Mouse (Mus musculus) embryonic facial prominence, embryonic 14.5 days (tissue): ENCODE measurements at regions not wholly inside any gene's neighbourhood (a gene's known extent, or its start where the extent isn't known, plus 50 kb on each side); places are given as distances from the start of the nearest gene placed in this dataset.

Experiments
- ATAC-seq: fragments of 200-750 bp; cut with Nextera tagmentation; 2 replicates; pipeline ENCODE4 v1.8.0; 2017; ENCODE audit warnings: low read depth, moderate number of reproducible peaks, moderate TSS enrichment
- DNase-seq: peaks from one replicate; pipeline ENCODE4 v3.0.0-alpha.2; 2015; ENCODE audit warnings: low spot score
- H3K27ac ChIP-seq: fragments of 300-500 bp; sonication (generic); replicated peaks from 2 replicates; pipeline ENCODE4 v1.5.1; 2014; ENCODE audit warnings: low read depth, mild to moderate bottlenecking, low read length, moderate library complexity
- H3K27me3 ChIP-seq: fragments of 300-500 bp; sonication (generic); replicated peaks from 2 replicates; pipeline ENCODE4 v1.6.1; 2014; ENCODE audit warnings: low read length; ENCODE audit not compliant: control insufficient read depth, insufficient read depth
- H3K36me3 ChIP-seq: fragments of 300-500 bp; sonication (generic); 2 replicates; pipeline ENCODE4 v1.6.1; 2014; ENCODE audit warnings: low read length, mixed read lengths; ENCODE audit not compliant: control insufficient read depth, insufficient read depth
- H3K4me1 ChIP-seq: fragments of 300-500 bp; sonication (generic); 2 replicates; pipeline ENCODE4 v1.6.1; 2014; ENCODE audit warnings: antibody characterized with exemption, low read length; ENCODE audit not compliant: control insufficient read depth, insufficient read depth
- H3K4me2 ChIP-seq: fragments of 300-500 bp; sonication (generic); 2 replicates; pipeline ENCODE4 v1.6.1; 2014; ENCODE audit warnings: low read depth, mild to moderate bottlenecking, low read length, moderate library complexity, mixed read lengths
- H3K4me3 ChIP-seq: fragments of 300-500 bp; sonication (generic); 2 replicates; pipeline ENCODE4 v1.5.1; 2014; ENCODE audit warnings: low read depth, mild to moderate bottlenecking, low read length
- H3K9ac ChIP-seq: fragments of 300-500 bp; sonication (generic); 2 replicates; pipeline ENCODE4 v1.6.1; 2014; ENCODE audit warnings: low read depth, mild to moderate bottlenecking, low read length, moderate library complexity, mixed read lengths
- H3K9me3 ChIP-seq: fragments of 300-500 bp; sonication (generic); 2 replicates; pipeline ENCODE4 v1.6.1; 2016; ENCODE audit warnings: low read length; ENCODE audit not compliant: control insufficient read depth
- WGBS: fragments of 180-500 bp; shearing (Covaris S2); extraction: QIAGEN DNeasy Blood & Tissue Kit; methylation state at CpG from one replicate; pipeline ENCODE4 v1.1.7; 2014; 5-methylcytosine and 5-hydroxymethylcytosine counted together

DNA sequence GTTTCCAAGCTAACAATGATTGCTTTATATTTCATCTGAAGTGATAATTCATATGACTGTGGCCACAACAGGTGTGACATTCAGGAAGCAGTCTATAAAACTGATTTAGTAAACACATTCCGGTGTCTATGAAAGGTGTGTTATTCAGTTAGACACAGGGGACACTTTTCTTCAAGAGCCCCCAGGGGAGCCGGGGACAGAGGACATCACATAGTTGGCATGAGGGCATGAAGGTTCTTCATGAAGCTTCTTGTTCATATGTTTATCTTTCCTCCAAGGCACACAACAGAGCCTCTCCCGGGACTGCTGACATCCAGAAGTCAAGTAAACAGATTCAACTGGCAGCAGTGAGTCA, 102.5 kb upstream of the Cpm start:
- Histone ChIP-seq H3K4me3 (no peak overlapping the region), H3K27me3 (no peaks in the 10 kb centered on the region), H3K27ac (no peak overlapping the region), H3K9me3 (no peaks in the 10 kb centered on the region), H3K4me1 (no peaks in the 10 kb centered on the region; the same call in 1 of the 2 replicates), H3K36me3 (no peaks in the 10 kb centered on the region), H3K9ac (no peak overlapping the region), H3K4me2 (no peak overlapping the region)
- DNase-seq (no peak), ATAC-seq (no peak)
- 74% methylated on average over 3 of the region's 3 CpGs for WGBS

DNA sequence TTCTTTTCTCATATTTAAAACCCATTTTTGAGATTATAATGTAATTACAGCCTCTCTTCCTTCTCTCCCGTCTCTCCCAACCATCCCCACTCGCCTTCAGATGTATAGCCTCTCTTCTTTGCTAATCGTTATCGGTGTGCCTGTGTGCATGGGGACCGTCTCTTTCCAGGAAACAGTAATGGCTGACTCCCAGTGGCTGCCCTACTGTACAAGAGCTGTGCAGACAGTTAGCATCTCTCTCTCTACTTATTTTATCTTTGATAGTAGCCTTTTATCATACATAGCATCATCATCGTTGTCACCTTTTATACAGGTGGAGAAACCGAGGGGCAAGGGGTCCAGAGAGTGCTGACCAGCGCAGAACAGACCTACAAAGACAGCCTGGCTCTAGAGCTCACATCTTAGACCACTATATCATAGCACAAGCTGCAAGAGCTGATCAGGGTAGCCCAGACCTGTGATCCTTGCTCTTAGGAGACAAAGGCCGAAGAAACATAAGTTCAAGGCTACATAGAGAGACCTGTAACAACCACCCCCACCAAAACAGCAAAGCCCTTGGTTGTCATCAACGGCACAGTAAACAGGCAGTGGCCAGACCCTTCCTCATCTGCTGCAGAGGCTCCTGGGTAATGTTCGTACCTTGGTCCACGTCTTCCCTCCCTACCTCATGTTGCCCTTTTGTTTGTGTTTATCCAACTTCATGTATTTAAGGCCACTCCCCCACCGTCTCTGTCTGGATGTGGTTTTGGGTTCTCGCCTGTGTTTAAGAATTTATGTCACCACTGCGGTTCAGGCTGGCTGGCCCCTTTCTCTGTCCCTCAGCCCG, 103.1 kb upstream of the Cpm start:
- Histone ChIP-seq H3K36me3 (no peaks in the 10 kb centered on the region), H3K9me3 (no peaks in the 10 kb centered on the region), H3K4me2 (no peak overlapping the region), H3K27me3 (no peaks in the 10 kb centered on the region), H3K4me3 (no peak overlapping the region), H3K4me1 (no peaks in the 10 kb centered on the region; the same call in 1 of the 2 replicates), H3K9ac (no peak overlapping the region), H3K27ac (no peak overlapping the region)
- no peak for DNase-seq
- ATAC-seq, result no peak
- WGBS, result 73% methylated on average over 16 of the region's 16 CpGs

DNA sequence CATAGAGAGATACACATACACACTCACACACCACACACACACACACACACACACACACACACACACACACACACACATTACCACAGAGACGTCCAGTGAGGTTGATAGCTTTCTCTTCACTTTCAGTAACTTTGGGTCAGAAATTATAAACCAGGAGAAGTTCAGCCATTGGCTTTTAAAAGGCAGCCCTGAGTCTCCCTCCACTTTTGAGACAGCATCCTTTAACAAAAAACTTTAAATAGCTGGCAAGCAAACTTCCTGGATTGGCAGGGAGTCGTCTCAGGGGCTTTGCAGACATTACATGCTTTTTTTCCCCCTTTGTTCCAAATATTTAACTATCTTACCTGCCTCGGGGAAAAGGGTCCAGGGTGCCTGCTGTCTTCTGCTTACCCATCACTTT, 103.7 kb upstream of the Cpm start:
- Histone ChIP-seq H3K4me3 (no peak overlapping the region), H3K4me1 (no peaks in the 10 kb centered on the region; the same call in 1 of the 2 replicates), H3K9me3 (no peaks in the 10 kb centered on the region), H3K27me3 (no peaks in the 10 kb centered on the region), H3K27ac (no peak overlapping the region), H3K9ac (no peak overlapping the region), H3K36me3 (no peaks in the 10 kb centered on the region), H3K4me2 (no peak overlapping the region)
- 47% methylated on average over 3 of the region's 3 CpGs for WGBS
- no peak for DNase-seq
- no peak for ATAC-seq

DNA sequence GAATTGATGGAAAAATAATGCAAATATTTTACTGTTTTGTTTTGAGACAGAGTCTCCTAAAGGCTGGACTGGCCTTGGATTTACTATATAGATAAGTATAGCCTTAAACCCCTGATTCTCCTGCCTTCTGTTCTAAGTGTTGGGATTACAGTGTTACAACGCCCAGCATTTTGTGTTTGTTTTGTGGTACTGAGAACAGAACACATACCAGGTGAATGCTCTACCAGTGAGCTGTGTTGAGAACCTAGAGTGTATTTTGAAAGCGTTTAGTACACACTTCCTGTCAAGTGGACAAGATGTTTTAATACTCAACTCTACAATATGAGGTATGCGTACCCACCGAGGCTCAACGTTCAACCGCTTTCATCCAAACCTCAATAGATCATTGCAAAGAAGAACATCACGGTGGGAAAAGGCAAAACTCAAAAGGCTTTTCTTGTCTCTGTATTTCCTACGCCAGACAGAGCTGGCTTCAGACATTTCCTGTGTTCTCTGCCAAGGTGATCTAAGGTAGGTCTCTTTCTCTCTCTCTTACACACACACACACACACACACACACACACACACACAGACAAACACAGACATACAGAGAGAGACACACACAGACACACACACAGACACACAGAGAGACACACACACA, 104.3 kb upstream of the Cpm start:
- Histone ChIP-seq H3K4me2 (no peak overlapping the region), H3K27me3 (no peaks in the 10 kb centered on the region), H3K36me3 (no peaks in the 10 kb centered on the region), H3K4me1 (no peaks in the 10 kb centered on the region; the same call in 1 of the 2 replicates), H3K4me3 (no peak overlapping the region), H3K9me3 (no peaks in the 10 kb centered on the region), H3K9ac (no peak overlapping the region), H3K27ac (no peak overlapping the region)
- ATAC-seq (no peak), DNase-seq (no peak)
- 73% methylated on average over 8 of the region's 8 CpGs for WGBS

DNA sequence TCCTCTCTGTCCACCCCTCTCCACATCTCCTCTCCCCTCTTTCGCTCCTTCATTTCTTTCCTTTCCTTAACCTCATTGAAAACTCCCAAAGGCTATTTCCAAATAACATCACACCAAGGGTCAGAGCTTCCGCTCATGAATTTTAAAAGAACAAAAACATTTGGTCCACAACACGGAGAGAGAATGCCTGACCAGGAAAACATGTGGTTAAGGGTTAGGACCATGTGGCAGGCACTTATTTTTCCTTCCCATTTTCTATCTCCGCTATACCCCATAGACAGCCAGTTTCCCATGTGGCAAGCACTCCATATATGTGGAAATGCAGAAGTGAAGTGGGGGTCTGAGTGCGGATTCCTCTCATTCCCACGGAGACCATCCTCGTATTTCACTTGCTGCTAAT, 105.2 kb upstream of the Cpm start:
- H3K27ac ChIP-seq, result no peak overlapping the region
- no peak overlapping the region for H3K9ac ChIP-seq
- 76% methylated on average over 7 of the region's 7 CpGs for WGBS
- H3K36me3 ChIP-seq, result no peaks in the 10 kb centered on the region
- H3K4me2 ChIP-seq, result no peak overlapping the region
- no peak for ATAC-seq
- H3K9me3 ChIP-seq, result no peaks in the 10 kb centered on the region
- no peak overlapping the region for H3K4me3 ChIP-seq
- no peaks in the 10 kb centered on the region for H3K27me3 ChIP-seq
- no peak for DNase-seq
- no peaks in the 10 kb centered on the region for H3K4me1 ChIP-seq

DNA sequence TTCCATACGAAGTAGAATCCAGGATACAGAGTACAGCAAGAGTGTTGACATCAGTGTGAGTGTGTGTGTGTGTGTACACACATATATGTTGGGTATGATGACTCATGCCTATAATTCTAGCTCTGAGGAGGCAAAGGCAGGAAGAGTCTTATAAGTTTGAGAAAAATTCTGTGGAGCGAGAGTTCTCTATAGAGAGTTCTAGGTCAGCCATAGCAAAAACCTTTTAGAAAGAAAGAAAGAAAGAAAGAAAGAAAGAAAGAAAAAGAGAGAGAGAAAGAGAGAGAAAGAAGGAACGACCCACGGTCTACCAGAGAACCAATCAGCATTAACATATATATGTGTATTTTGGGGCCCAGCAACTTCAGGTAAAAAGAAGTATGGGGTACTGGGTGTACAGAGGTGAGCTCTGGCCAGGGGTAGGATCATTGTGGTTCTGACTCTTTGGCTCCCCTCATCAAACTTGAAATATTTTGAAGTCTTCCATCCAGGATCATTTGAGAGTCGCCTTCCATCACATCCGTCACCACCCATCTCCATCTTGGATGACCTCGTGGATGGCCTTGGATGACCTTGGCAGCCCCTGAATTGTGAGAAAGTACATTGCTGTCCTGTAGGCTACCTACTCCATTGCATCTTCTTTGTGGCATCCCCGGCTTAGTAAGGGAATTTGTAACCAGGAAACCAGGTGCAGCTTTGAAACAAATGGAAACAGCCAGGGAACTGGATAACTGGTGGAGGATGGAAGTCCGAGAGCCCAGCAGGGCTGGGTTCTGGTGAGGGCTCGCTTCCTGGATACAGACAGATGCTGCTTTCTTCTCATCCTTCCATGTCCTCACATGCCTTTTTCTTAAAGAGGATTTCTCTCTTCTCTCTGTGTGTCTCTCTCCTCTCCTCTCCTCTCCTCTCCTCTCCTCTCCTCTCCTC, 106.1 kb upstream of the Cpm start:
- ATAC-seq, result no peak
- no peaks in the 10 kb centered on the region for H3K4me1 ChIP-seq
- no peak overlapping the region for H3K4me3 ChIP-seq
- H3K36me3 ChIP-seq, result no peaks in the 10 kb centered on the region
- no peak for DNase-seq
- no peak overlapping the region for H3K4me2 ChIP-seq
- no peak overlapping the region for H3K27ac ChIP-seq
- WGBS, result 81% methylated on average over 10 of the region's 10 CpGs
- H3K9me3 ChIP-seq, result no peaks in the 10 kb centered on the region
- H3K9ac ChIP-seq, result no peak overlapping the region
- no peaks in the 10 kb centered on the region for H3K27me3 ChIP-seq

DNA sequence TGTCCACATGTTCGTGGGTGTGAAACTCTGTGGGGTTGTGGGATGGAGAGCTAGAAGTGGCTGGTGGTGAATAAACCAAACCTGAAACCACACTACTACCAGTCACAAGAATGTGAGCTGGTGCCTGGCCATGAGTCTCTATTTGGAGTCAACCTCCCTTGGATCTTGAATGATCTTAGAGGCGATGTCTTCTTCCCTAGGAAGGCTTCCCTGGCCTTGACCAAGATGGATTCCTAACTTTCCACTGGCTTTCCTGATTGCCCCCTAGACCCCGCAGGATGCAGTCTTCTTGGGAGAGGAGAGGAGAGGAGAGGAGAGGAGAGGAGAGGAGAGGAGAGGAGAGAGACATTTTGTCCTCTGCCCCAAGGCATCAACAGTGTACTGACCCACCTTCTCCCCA, 106.9 kb upstream of the Cpm start:
- H3K27ac ChIP-seq, result no peak overlapping the region
- H3K4me3 ChIP-seq, result no peak overlapping the region
- no peak for DNase-seq
- H3K36me3 ChIP-seq, result no peaks in the 10 kb centered on the region
- no peak overlapping the region for H3K9ac ChIP-seq
- no peak for ATAC-seq
- no peaks in the 10 kb centered on the region for H3K4me1 ChIP-seq
- 98% methylated on average over 3 of the region's 3 CpGs for WGBS
- no peak overlapping the region for H3K4me2 ChIP-seq
- H3K9me3 ChIP-seq, result no peaks in the 10 kb centered on the region
- H3K27me3 ChIP-seq, result no peaks in the 10 kb centered on the region

DNA sequence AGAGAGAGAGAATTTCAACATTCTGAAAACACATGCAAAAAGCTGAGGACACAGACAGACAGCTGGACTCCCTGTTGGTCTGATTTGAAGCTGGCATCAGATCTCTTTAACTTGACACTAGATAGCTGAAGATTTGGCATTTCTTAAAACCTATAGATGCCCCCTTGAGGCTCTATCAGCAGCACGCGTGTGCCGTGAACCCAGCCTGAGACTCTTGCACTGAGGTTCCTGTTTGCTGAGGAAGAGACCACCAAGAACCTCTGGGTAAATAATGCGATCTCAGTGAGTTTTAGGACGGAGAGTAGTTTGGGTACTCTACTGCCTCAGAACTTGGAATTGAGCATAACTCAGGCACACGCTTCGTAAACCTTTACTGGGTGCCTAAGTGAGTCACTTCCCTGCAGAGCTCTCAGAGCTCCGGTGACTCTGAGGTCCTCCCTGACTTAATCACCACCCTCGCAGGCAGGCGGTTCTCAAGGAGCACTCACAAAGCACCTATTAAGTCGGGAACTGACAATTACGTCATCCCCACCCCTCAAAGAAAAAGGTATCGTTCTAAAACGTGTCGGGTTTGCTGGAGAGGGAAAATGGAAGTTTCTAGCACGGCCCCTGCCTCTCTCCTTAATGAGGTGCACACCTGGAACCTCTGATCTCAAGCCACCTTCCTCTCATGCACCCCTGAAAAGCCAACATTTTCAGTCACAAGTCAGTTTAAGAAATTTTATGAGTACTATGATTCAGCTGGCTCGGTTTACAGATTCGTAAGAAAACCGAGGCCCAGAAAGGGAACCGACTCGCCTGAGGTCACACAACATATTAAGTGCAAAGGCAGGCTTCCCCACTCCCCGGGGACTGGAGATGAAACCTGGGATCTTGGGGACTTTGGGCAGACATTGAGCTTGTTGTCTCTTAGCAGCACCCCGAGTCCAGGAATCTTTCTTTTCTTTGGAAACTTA, 107.7 kb upstream of the Cpm start:
- H3K36me3 ChIP-seq, result no peaks in the 10 kb centered on the region
- H3K9me3 ChIP-seq, result no peaks in the 10 kb centered on the region
- DNase-seq, result no peak
- no peaks in the 10 kb centered on the region for H3K4me1 ChIP-seq
- no peak overlapping the region for H3K27ac ChIP-seq
- no peak overlapping the region for H3K9ac ChIP-seq
- no peak overlapping the region for H3K4me3 ChIP-seq
- no peaks in the 10 kb centered on the region for H3K27me3 ChIP-seq
- no peak overlapping the region for H3K4me2 ChIP-seq
- no peak for ATAC-seq
- 62% methylated on average over 23 of the region's 23 CpGs for WGBS
